Mouse (Mus musculus) intestine, embryonic 16.5 days (tissue): ENCODE measurements around the gene Rgcc. TPM values are rescaled to one million over a fixed set of nuclear protein-coding genes. Genes with fewer than 3 reads are reported as not detected.

ENCODE experiments used
- ATAC-seq: fragments of 200-750 bp; cut with Nextera tagmentation; 2 replicates; pipeline ENCODE4 v1.8.0; 2017; ENCODE audit warnings: moderate TSS enrichment, moderate library complexity
- H3K27ac ChIP-seq: fragments of 300-500 bp; sonication (generic); 2 replicates; pipeline ENCODE4 v1.5.1; 2014; ENCODE audit warnings: mild to moderate bottlenecking, low read length
- H3K27me3 ChIP-seq: fragments of 300-500 bp; sonication (generic); replicated peaks from 2 replicates; pipeline ENCODE4 v1.6.1; 2014; ENCODE audit warnings: low read length, control low read depth, mixed read lengths; ENCODE audit not compliant: control insufficient read depth, insufficient read depth
- H3K36me3 ChIP-seq: fragments of 300-500 bp; sonication (generic); 2 replicates; pipeline ENCODE4 v1.6.1; 2014; ENCODE audit warnings: low read length, control low read depth; ENCODE audit not compliant: control insufficient read depth, insufficient read depth
- H3K4me1 ChIP-seq: fragments of 300-500 bp; sonication (generic); 2 replicates; pipeline ENCODE4 v1.6.1; 2014; ENCODE audit warnings: low read length, control low read depth, mixed read lengths; ENCODE audit not compliant: control insufficient read depth, insufficient read depth
- H3K4me2 ChIP-seq: fragments of 300-500 bp; sonication (generic); 2 replicates; pipeline ENCODE4 v1.6.1; 2014; ENCODE audit warnings: low read depth, low read length, control low read depth
- H3K4me3 ChIP-seq: fragments of 300-500 bp; sonication (generic); 2 replicates; pipeline ENCODE4 v1.5.1; 2014; ENCODE audit warnings: mild to moderate bottlenecking, low read length
- H3K9ac ChIP-seq: fragments of 300-500 bp; sonication (generic); 2 replicates; pipeline ENCODE4 v1.6.1; 2014; ENCODE audit warnings: low read depth, low read length
- H3K9me3 ChIP-seq: fragments of 300-500 bp; sonication (generic); 2 replicates; pipeline ENCODE4 v1.6.1; 2016; ENCODE audit warnings: low read length, control low read depth; ENCODE audit not compliant: control insufficient read depth
- WGBS: fragments of 180-500 bp; shearing (Covaris S2); extraction: QIAGEN DNeasy Blood & Tissue Kit; methylation state at CpG from one replicate; pipeline ENCODE4 v1.1.7; 2014; 5-methylcytosine and 5-hydroxymethylcytosine counted together
- polyA plus RNA-seq: library from polyadenylated mRNA; unstranded; fragments of >200 nt; fragmentation: Nextera tagmentation; extraction: Ambion mirVana; gene quantifications from 2 replicates; pipeline ENCODE4 v1.2.1, GENCODE M21; 2015

Gene Rgcc
- polyA plus RNA-seq = 39.4 and 46.2 TPM in 2 replicates

- peak within 1 kb of the TSS; percentile 73 for H3K9ac ChIP-seq
- peak within 1 kb of the TSS; percentile 65 for H3K4me3 ChIP-seq
- peaks cover 3% of the 10 kb centered on the region; the same call in 1 of the 2 replicates for H3K4me1 ChIP-seq
- H3K27me3 ChIP-seq = no peaks in the 10 kb centered on the region; the same call in 1 of the 2 replicates
- no peaks in the 10 kb centered on the region for H3K9me3 ChIP-seq
- no peaks in the 10 kb centered on the region for H3K36me3 ChIP-seq
- H3K4me2 ChIP-seq = peak within 1 kb of the TSS; percentile 100
- no peak within 1 kb of the TSS for H3K27ac ChIP-seq
- under 1% methylated on average over 34 of the region's 34 CpGs for WGBS
- peak; percentile 99 for ATAC-seq
These were observed at the start of gene Rgcc for GRCm38 (mm10) chr14:79301466-79301875. Gene Rgcc, minus strand, starts transcription at chr14:79301645.

GRCm38 (mm10) chr14:79346384-79346783 is 44.9 kb upstream of the Rgcc start:
- no peak for ATAC-seq
- Histone ChIP-seq H3K4me2 (no peak overlapping the region), H3K4me3 (no peak overlapping the region), H3K9me3 (0 out of 2 replicates have a peak, but pooled peaks cover 2% of the 10 kb centered on the region), H3K27me3 (no peaks in the 10 kb centered on the region), H3K27ac (no peak overlapping the region), H3K36me3 (peaks cover 14% of the 10 kb centered on the region), H3K9ac (no peak overlapping the region), H3K4me1 (no peaks in the 10 kb centered on the region)
- WGBS = 74% methylated on average over 3 of the region's 3 CpGs

GRCm38 (mm10) chr14:79335613-79336012 is 34.2 kb upstream of the Rgcc start:
- H3K27me3 ChIP-seq = no peaks in the 10 kb centered on the region
- H3K27ac ChIP-seq = no peak overlapping the region
- WGBS = 92% methylated on average over 3 of the region's 3 CpGs
- ATAC-seq = no peak
- H3K4me1 ChIP-seq = peaks cover 4% of the 10 kb centered on the region
- no peak overlapping the region for H3K4me3 ChIP-seq
- H3K4me2 ChIP-seq = no peak overlapping the region
- H3K36me3 ChIP-seq = peaks cover 7% of the 10 kb centered on the region
- H3K9me3 ChIP-seq = no peaks in the 10 kb centered on the region
- no peak overlapping the region for H3K9ac ChIP-seq

- H3K9me3 ChIP-seq = no peaks in the 10 kb centered on the region
- no peaks in the 10 kb centered on the region for H3K27me3 ChIP-seq
- WGBS = 79% methylated on average over 7 of the region's 7 CpGs
- no peak for ATAC-seq
- H3K4me3 ChIP-seq = no peak overlapping the region
- no peak overlapping the region for H3K4me2 ChIP-seq
- peaks cover 4% of the 10 kb centered on the region for H3K4me1 ChIP-seq
- no peak overlapping the region for H3K9ac ChIP-seq
- no peak overlapping the region for H3K27ac ChIP-seq
- peaks cover 4% of the 10 kb centered on the region for H3K36me3 ChIP-seq
These were observed 30.5 kb upstream of the Rgcc start for GRCm38 (mm10) chr14:79331936-79332335.

- Histone ChIP-seq H3K4me3 (peak overlapping the region; percentile 11; the same call in 1 of the 2 replicates), H3K9me3 (no peaks in the 10 kb centered on the region), H3K36me3 (peaks cover 4% of the 10 kb centered on the region; the same call in 1 of the 2 replicates), H3K27ac (no peak overlapping the region), H3K27me3 (no peaks in the 10 kb centered on the region), H3K4me2 (peak overlapping the region; percentile 1; the same call in 1 of the 2 replicates), H3K9ac (no peak overlapping the region), H3K4me1 (peaks cover 4% of the 10 kb centered on the region)
- ATAC-seq = peak; percentile 73
- WGBS = 38% methylated on average over 16 of the region's 16 CpGs
These were observed 29.6 kb upstream of the Rgcc start for GRCm38 (mm10) chr14:79330944-79331561.

GRCm38 (mm10) chr14:79327033-79327432 is 25.6 kb upstream of the Rgcc start:
- WGBS = 30% methylated on average over 5 of the region's 5 CpGs
- Histone ChIP-seq H3K4me3 (no peak overlapping the region), H3K4me2 (no peak overlapping the region), H3K9me3 (no peaks in the 10 kb centered on the region), H3K4me1 (peaks cover 4% of the 10 kb centered on the region), H3K27ac (no peak overlapping the region), H3K36me3 (no peaks in the 10 kb centered on the region), H3K9ac (no peak overlapping the region), H3K27me3 (no peaks in the 10 kb centered on the region)
- no peak for ATAC-seq

GRCm38 (mm10) chr14:79324112-79324840 is 22.8 kb upstream of the Rgcc start:
- no peak overlapping the region for H3K27ac ChIP-seq
- no peak overlapping the region for H3K4me3 ChIP-seq
- H3K4me1 ChIP-seq = no peaks in the 10 kb centered on the region
- H3K9me3 ChIP-seq = no peaks in the 10 kb centered on the region
- H3K27me3 ChIP-seq = no peaks in the 10 kb centered on the region
- 79% methylated on average over 10 of the region's 10 CpGs for WGBS
- H3K9ac ChIP-seq = no peak overlapping the region
- no peak overlapping the region for H3K4me2 ChIP-seq
- no peak for ATAC-seq
- H3K36me3 ChIP-seq = no peaks in the 10 kb centered on the region

GRCm38 (mm10) chr14:79321881-79322280 is 20.4 kb upstream of the Rgcc start:
- Histone ChIP-seq H3K27ac (no peak overlapping the region), H3K4me2 (no peak overlapping the region), H3K4me3 (no peak overlapping the region), H3K4me1 (no peaks in the 10 kb centered on the region), H3K9ac (no peak overlapping the region), H3K36me3 (no peaks in the 10 kb centered on the region), H3K9me3 (no peaks in the 10 kb centered on the region), H3K27me3 (no peaks in the 10 kb centered on the region)
- no peak for ATAC-seq
- WGBS = 87% methylated on average over 5 of the region's 5 CpGs

- ATAC-seq = peak; percentile 77
- H3K27me3 ChIP-seq = no peaks in the 10 kb centered on the region
- no peak overlapping the region for H3K9ac ChIP-seq
- H3K9me3 ChIP-seq = no peaks in the 10 kb centered on the region
- H3K36me3 ChIP-seq = no peaks in the 10 kb centered on the region
- H3K4me3 ChIP-seq = no peak overlapping the region
- WGBS = 28% methylated on average over 8 of the region's 8 CpGs
- H3K4me2 ChIP-seq = no peak overlapping the region
- no peaks in the 10 kb centered on the region for H3K4me1 ChIP-seq
- H3K27ac ChIP-seq = no peak overlapping the region
These were observed 19.7 kb upstream of the Rgcc start for GRCm38 (mm10) chr14:79321152-79321551.
